Mouse (Mus musculus): ENCODE data around the gene Cox7a2. TPM values are rescaled to one million over a fixed set of nuclear protein-coding genes. Genes with fewer than 3 reads are reported as not detected.

The Cox7a2 gene
- 583 and 618 TPM in 2 replicates for polyA plus RNA-seq (2015; fragmentation: Nextera tagmentation; extraction: Ambion mirVana)

GRCm38 (mm10) chr9:79759385-79760005 lies at the start of gene Cox7a2:
Cox7a2 (minus strand) TSS chr9:79759878.
- Histone ChIP-seq H3K9ac (peak within 1 kb of the TSS; percentile 93), H3K27ac (replicated peaks) (peak within 1 kb of the TSS; percentile 96), H3K4me1 (peaks cover 8% of the 10 kb centered on the region; the same call in 1 of the 2 replicates), H3K4me2 (replicated peaks) (peak within 1 kb of the TSS; percentile 75), H3K4me3 (replicated peaks) (peak within 1 kb of the TSS; percentile 89), H3K9me3 (replicated peaks) (no peaks in the 10 kb centered on the region), H3K36me3 (peaks cover 14% of the 10 kb centered on the region), H3K27me3 (no peaks in the 10 kb centered on the region)
- peak; percentile 100 for ATAC-seq (ENCODE audit: insufficient number of reproducible peaks, low FRiP score, low TSS enrichment, low read depth)
- WGBS = under 1% methylated on average over 49 of the region's 49 CpGs

DNA sequence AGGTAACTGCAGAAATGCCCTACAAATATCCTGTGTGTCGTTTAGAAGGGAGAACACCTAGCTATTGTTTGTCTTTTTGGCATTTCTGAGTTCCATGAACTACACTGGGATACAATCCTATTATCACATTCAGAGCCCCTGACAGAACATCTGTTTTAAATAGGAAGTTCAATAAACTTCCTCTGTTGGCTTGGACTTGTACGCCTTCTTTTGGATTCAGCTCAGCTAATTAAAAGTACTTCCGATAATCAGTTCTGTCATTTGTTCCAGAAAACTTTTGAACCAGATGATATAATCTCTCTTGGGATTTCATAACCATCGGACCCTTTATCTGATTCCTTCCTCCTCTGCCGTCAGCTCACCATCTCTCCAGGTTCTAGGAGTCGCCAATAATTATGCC lies 49.7 kb upstream of the Cox7a2 start:
- 30% methylated on average over 6 of the region's 6 CpGs for WGBS
- Histone ChIP-seq H3K9ac (no peak overlapping the region), H3K9me3 (replicated peaks) (no peaks in the 10 kb centered on the region), H3K4me3 (replicated peaks) (no peak overlapping the region), H3K27ac (replicated peaks) (no peak overlapping the region), H3K36me3 (no peaks in the 10 kb centered on the region), H3K27me3 (no peaks in the 10 kb centered on the region), H3K4me2 (replicated peaks) (no peak overlapping the region), H3K4me1 (0 out of 2 replicates have a peak, but pooled peaks cover 7% of the 10 kb centered on the region)
- ATAC-seq (ENCODE audit: insufficient number of reproducible peaks, low FRiP score, low TSS enrichment, low read depth) = no peak

DNA sequence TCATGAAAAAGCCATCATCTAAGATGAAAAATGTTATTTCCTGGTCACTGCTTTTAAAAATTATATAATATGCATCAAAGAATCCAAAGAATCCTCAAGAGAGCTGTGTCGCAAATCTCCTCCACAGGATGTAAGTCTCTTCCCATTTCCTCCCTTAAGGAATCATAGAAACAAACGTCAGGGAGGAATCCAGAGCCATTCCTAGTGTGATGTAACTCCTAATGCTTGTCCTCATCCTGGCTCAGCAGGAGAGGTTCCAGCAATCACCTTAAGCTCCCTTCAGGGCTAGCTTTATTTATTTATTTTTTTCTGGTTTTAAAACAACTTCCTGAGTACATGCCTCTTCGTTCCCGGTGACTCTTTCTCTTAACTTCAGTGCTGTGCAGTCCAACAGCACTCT lies 47.5 kb upstream of the Cox7a2 start:
- 35% methylated on average over 4 of the region's 4 CpGs for WGBS

GRCm38 (mm10) chr9:79806317-79807075 lies 46.8 kb upstream of the Cox7a2 start:
- no peaks in the 10 kb centered on the region for H3K36me3 ChIP-seq
- no peak for ATAC-seq (ENCODE audit: insufficient number of reproducible peaks, low FRiP score, low TSS enrichment, low read depth)
- H3K27ac ChIP-seq (replicated peaks) = no peak overlapping the region
- H3K4me2 ChIP-seq (replicated peaks) = no peak overlapping the region
- no peaks in the 10 kb centered on the region for H3K27me3 ChIP-seq
- no peaks in the 10 kb centered on the region for H3K9me3 ChIP-seq (replicated peaks)
- WGBS = 45% methylated on average over 12 of the region's 12 CpGs
- 0 out of 2 replicates have a peak, but pooled peaks cover 7% of the 10 kb centered on the region for H3K4me1 ChIP-seq
- no peak overlapping the region for H3K4me3 ChIP-seq (replicated peaks)
- no peak overlapping the region for H3K9ac ChIP-seq

More for the DNA sequence above, 47.5 kb upstream of the Cox7a2 start:
- H3K4me1 ChIP-seq = 0 out of 2 replicates have a peak, but pooled peaks cover 7% of the 10 kb centered on the region
- H3K4me2 ChIP-seq (replicated peaks) = no peak overlapping the region
- no peaks in the 10 kb centered on the region for H3K36me3 ChIP-seq
- no peak overlapping the region for H3K4me3 ChIP-seq (replicated peaks)
- H3K27me3 ChIP-seq = no peaks in the 10 kb centered on the region
- no peak for ATAC-seq (ENCODE audit: insufficient number of reproducible peaks, low FRiP score, low TSS enrichment, low read depth)
- H3K9ac ChIP-seq = no peak overlapping the region
- H3K9me3 ChIP-seq (replicated peaks) = no peaks in the 10 kb centered on the region
- no peak overlapping the region for H3K27ac ChIP-seq (replicated peaks)

- 0 out of 2 replicates have a peak, but pooled peaks cover 7% of the 10 kb centered on the region for H3K4me1 ChIP-seq
- H3K9me3 ChIP-seq (replicated peaks) = no peaks in the 10 kb centered on the region
- H3K4me3 ChIP-seq (replicated peaks) = no peak overlapping the region
- ATAC-seq (ENCODE audit: insufficient number of reproducible peaks, low FRiP score, low TSS enrichment, low read depth) = no peak
- no peak overlapping the region for H3K4me2 ChIP-seq (replicated peaks)
- no peak overlapping the region for H3K9ac ChIP-seq
- H3K27ac ChIP-seq (replicated peaks) = no peak overlapping the region
- WGBS = 89% methylated on average over 10 of the region's 10 CpGs
- H3K27me3 ChIP-seq = no peaks in the 10 kb centered on the region
- no peaks in the 10 kb centered on the region for H3K36me3 ChIP-seq
These were observed 45.7 kb upstream of the Cox7a2 start for GRCm38 (mm10) chr9:79805426-79805825.

DNA sequence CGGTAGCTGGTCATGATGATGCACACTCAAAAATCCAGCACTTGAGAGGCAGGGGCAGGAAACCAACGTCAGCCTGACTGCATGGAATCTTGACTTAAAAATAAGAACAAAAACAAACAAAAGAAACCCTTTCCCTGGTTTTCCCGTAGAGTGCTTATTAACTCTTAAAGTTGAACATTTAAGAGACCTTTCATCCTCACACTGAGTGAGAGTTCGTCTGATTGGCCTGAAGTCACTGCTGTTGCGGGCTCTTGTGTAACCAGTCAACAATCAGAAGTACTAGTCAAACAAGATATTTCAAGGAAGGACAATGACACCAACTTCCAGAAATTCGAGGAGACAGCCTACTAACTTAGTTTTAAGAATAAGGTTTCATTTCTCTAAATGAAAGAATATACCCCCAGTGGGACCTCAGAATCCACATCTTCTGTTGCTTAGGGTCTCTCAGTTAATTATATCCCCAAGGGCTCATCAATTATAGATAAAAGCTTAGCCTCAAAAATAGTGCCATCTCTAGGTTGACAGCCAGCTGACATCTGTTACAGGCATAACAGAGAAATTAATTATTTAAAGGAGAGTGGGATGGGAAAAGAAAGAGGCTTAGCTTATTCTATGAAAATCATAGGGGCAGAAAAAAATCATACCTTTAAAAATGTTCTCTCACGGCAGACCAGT lies 36.9 kb upstream of the Cox7a2 start:
- H3K27me3 ChIP-seq = no peaks in the 10 kb centered on the region
- peaks cover 7% of the 10 kb centered on the region; the same call in 1 of the 2 replicates for H3K4me1 ChIP-seq
- no peaks in the 10 kb centered on the region for H3K9me3 ChIP-seq (replicated peaks)
- WGBS = 52% methylated on average over 7 of the region's 7 CpGs
- H3K4me3 ChIP-seq (replicated peaks) = no peak overlapping the region
- H3K9ac ChIP-seq = no peak overlapping the region
- ATAC-seq (ENCODE audit: insufficient number of reproducible peaks, low FRiP score, low TSS enrichment, low read depth) = no peak
- no peak overlapping the region for H3K27ac ChIP-seq (replicated peaks)
- no peaks in the 10 kb centered on the region for H3K36me3 ChIP-seq
- H3K4me2 ChIP-seq (replicated peaks) = no peak overlapping the region

GRCm38 (mm10) chr9:79795076-79795475 lies 35.4 kb upstream of the Cox7a2 start:
- WGBS = 82% methylated on average over 1 of the region's 1 CpGs

DNA sequence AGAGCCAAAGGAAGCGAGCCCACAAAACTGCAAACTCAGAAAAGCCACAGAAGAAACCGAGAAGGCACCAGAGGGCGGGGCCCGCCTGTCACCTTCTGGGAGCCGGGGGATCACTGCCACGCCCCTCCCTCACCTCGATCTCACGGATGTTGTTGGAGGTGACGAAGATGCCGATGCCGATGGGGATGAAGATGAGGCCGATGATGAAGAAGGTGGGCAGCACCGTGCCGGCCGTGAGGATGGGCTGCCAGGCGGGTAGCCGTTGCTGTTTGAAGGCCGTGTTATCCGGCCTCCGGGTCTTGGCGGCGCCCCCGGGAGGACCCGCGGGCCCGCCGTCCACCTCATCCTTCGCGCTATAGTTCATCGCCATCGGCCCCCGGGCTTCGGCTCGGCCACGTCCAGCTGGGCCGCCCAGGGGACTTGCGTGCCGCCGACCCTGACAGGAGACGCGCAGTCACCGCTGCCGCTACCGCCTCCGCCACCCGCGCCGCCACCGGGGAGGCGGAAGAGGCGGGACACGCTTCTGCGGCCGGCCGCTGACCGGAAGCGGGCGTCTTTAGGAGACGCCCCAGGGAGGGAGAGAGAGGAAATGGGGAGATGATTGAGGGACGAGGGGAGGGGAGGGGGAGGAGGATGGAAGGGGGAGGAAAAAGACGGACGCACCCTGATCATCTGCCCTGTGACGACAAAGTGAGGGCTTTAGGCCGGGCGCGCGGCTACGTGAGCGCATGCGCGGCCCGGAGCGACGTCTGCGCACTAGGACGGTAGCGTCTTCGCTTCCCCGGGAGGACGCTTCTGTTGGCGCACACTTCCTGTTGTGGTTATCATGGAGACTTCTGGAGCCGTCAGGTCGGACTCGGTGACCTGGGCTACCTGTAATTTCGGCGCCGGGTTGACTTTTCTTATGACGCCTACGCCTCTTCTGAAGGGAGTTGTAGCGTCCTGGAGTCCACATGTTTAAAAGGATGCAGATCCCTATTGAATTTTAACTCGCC lies 33.5 kb upstream of the Cox7a2 start, which contains the start of gene Tmem30a:
Tmem30a (minus strand) TSS at position 667 of the 995 bp plus-strand sequence.
- Histone ChIP-seq H3K4me1 (peaks cover 7% of the 10 kb centered on the region; the same call in 1 of the 2 replicates), H3K27ac (replicated peaks) (peak within 1 kb of the TSS; percentile 96), H3K9me3 (replicated peaks) (no peaks in the 10 kb centered on the region), H3K4me2 (replicated peaks) (peak within 1 kb of the TSS; percentile 59), H3K27me3 (no peaks in the 10 kb centered on the region), H3K36me3 (no peaks in the 10 kb centered on the region), H3K4me3 (replicated peaks) (peak within 1 kb of the TSS; percentile 98), H3K9ac (peak within 1 kb of the TSS; percentile 91)
- WGBS = under 1% methylated on average over 80 of the region's 91 CpGs
- peak; percentile 98 for ATAC-seq (ENCODE audit: insufficient number of reproducible peaks, low FRiP score, low TSS enrichment, low read depth)

More at GRCm38 (mm10) chr9:79795076-79795475, 35.4 kb upstream of the Cox7a2 start:
- H3K4me3 ChIP-seq (replicated peaks) = no peak overlapping the region
- H3K9me3 ChIP-seq (replicated peaks) = no peaks in the 10 kb centered on the region
- ATAC-seq (ENCODE audit: insufficient number of reproducible peaks, low FRiP score, low TSS enrichment, low read depth) = no peak
- H3K4me2 ChIP-seq (replicated peaks) = no peak overlapping the region
- H3K27me3 ChIP-seq = no peaks in the 10 kb centered on the region
- no peaks in the 10 kb centered on the region for H3K36me3 ChIP-seq
- H3K27ac ChIP-seq (replicated peaks) = no peak overlapping the region
- peaks cover 7% of the 10 kb centered on the region; the same call in 1 of the 2 replicates for H3K4me1 ChIP-seq
- H3K9ac ChIP-seq = no peak overlapping the region

GRCm38 (mm10) chr9:79785794-79786085 lies 26.1 kb upstream of the Cox7a2 start:
- Histone ChIP-seq H3K4me1 (0 out of 2 replicates have a peak, but pooled peaks cover 8% of the 10 kb centered on the region), H3K27me3 (no peaks in the 10 kb centered on the region), H3K4me2 (replicated peaks) (no peak overlapping the region), H3K4me3 (replicated peaks) (no peak overlapping the region), H3K9me3 (replicated peaks) (no peaks in the 10 kb centered on the region), H3K27ac (replicated peaks) (no peak overlapping the region), H3K36me3 (no peaks in the 10 kb centered on the region), H3K9ac (no peak overlapping the region)
- ATAC-seq (ENCODE audit: insufficient number of reproducible peaks, low FRiP score, low TSS enrichment, low read depth) = no peak
- 52% methylated on average over 2 of the region's 2 CpGs for WGBS

GRCm38 (mm10) chr9:79784934-79785793 lies 25.5 kb upstream of the Cox7a2 start:
- Histone ChIP-seq H3K9me3 (replicated peaks) (no peaks in the 10 kb centered on the region), H3K36me3 (no peaks in the 10 kb centered on the region), H3K4me1 (0 out of 2 replicates have a peak, but pooled peaks cover 8% of the 10 kb centered on the region), H3K27ac (replicated peaks) (no peak overlapping the region), H3K27me3 (no peaks in the 10 kb centered on the region), H3K4me2 (replicated peaks) (no peak overlapping the region), H3K9ac (no peak overlapping the region), H3K4me3 (replicated peaks) (no peak overlapping the region)
- no peak for ATAC-seq (ENCODE audit: insufficient number of reproducible peaks, low FRiP score, low TSS enrichment, low read depth)
- 80% methylated on average over 2 of the region's 2 CpGs for WGBS

Data from embryonic facial prominence, embryonic 15.5 days (tissue).